Mouse (Mus musculus): ENCODE data around the gene Mtrf1l. TPM values are rescaled to one million over a fixed set of nuclear protein-coding genes. Genes with fewer than 3 reads are reported as not detected.

Mtrf1l gene
- total and polyA plus RNA-seq, 3 experiments = 5.6 to 12.4 (median 8.8) TPM

- no peaks in the 10 kb centered on the region for H3K27me3 ChIP-seq (replicated peaks)
- no peak for TF ChIP-seq MAZ (IDR thresholded peaks at IDR 0.05; ENCODE audit: low read depth, low read length)
- TF ChIP-seq RCOR1 (conservative IDR thresholded peaks at IDR 0.05; ENCODE audit: low read depth, low read length) = no peak
- TF ChIP-seq EP300 (IDR thresholded peaks at IDR 0.05; ENCODE audit: low read length) = no peak
- TF ChIP-seq NRF1 (IDR thresholded peaks at IDR 0.05; ENCODE audit: low read depth, low read length) = no peak
- no peak for TF ChIP-seq MAX (IDR thresholded peaks at IDR 0.05; ENCODE audit: low read length)
- no peak for TF ChIP-seq JUN (IDR thresholded peaks at IDR 0.05; ENCODE audit: insufficient read depth, low read depth, low read length)
- no peak for TF ChIP-seq E2F4 (IDR thresholded peaks at IDR 0.05; ENCODE audit: insufficient replicate concordance, low read depth, low read length)
- TF ChIP-seq SMC3 (IDR thresholded peaks at IDR 0.05; ENCODE audit: low read depth, low read length) = peak; percentile 54
- TF ChIP-seq ZKSCAN1 (IDR thresholded peaks at IDR 0.05; ENCODE audit: borderline replicate concordance, low read depth, low read length) = no peak
- no peak for TF ChIP-seq CHD2 (IDR thresholded peaks at IDR 0.05; ENCODE audit: low read length)
- peak in 1 of 2 experiments; percentile 74; a peak in 2 of 4 replicates for TF ChIP-seq CTCF (conservative IDR thresholded peaks at IDR 0.05 in 1 of 2, IDR thresholded peaks at IDR 0.05 in 1 of 2; ENCODE audit: low read depth in 2 of 2, low read length in 2 of 2)
- TF ChIP-seq ZMIZ1 (IDR thresholded peaks at IDR 0.05; ENCODE audit: low read depth, low read length) = no peak
- TF ChIP-seq TCF12 (IDR thresholded peaks at IDR 0.05; ENCODE audit: low read depth, low read length) = no peak
- TF ChIP-seq HCFC1 (IDR thresholded peaks at IDR 0.05; ENCODE audit: low read depth, low read length) = no peak
- TF ChIP-seq UBTF (IDR thresholded peaks at IDR 0.05; ENCODE audit: low read depth, low read length) = no peak
- TF ChIP-seq MYC (IDR thresholded peaks at IDR 0.05; ENCODE audit: low read depth, low read length) = 0 out of 2 replicates have a peak, but pooled peaks have one; percentile 19
- TF ChIP-seq ZC3H11A (IDR thresholded peaks at IDR 0.05; ENCODE audit: low read depth, low read length) = no peak
- no peak for TF ChIP-seq PAX5 (IDR thresholded peaks at IDR 0.05; ENCODE audit: low read length)
- TF ChIP-seq RAD21 (IDR thresholded peaks at IDR 0.05; ENCODE audit: low read depth, low read length) = peak; percentile 92
- peak; percentile 74 for TF ChIP-seq ZNF384 (IDR thresholded peaks at IDR 0.05; ENCODE audit: low read depth, low read length)
- no peak for TF ChIP-seq USF1 (IDR thresholded peaks at IDR 0.05; ENCODE audit: low read depth, low read length)
- TF ChIP-seq ETS1 (conservative IDR thresholded peaks at IDR 0.05; ENCODE audit: low read depth, low read length) = no peak
- no peak for TF ChIP-seq KAT2A (IDR thresholded peaks at IDR 0.05; ENCODE audit: insufficient replicate concordance, low read length)
- TF ChIP-seq IRF4 (IDR thresholded peaks at IDR 0.05; ENCODE audit: low read depth, low read length) = no peak
- 0 out of 2 replicates have a peak, but pooled peaks have one; percentile 34 for TF ChIP-seq SIN3A (IDR thresholded peaks at IDR 0.05; ENCODE audit: low read length)
- no peak for TF ChIP-seq CHD1 (IDR thresholded peaks at IDR 0.05; ENCODE audit: low read depth, low read length)
- TF ChIP-seq MXI1 (IDR thresholded peaks at IDR 0.05; ENCODE audit: low read depth, low read length) = no peak
- TF ChIP-seq POLR2A (IDR thresholded peaks at IDR 0.05; ENCODE audit: low read depth, low read length) = no peak
- no peak for TF ChIP-seq NELFE (IDR thresholded peaks at IDR 0.05; ENCODE audit: low read depth, low read length)
- TF ChIP-seq JUND (conservative IDR thresholded peaks at IDR 0.05; ENCODE audit: low read depth, low read length) = no peak
- TF ChIP-seq MEF2A (IDR thresholded peaks at IDR 0.05; ENCODE audit: borderline replicate concordance, low read depth, low read length) = no peak
- TF ChIP-seq GABPA (IDR thresholded peaks at IDR 0.05; ENCODE audit: insufficient replicate concordance, low read depth, low read length) = no peak
- TF ChIP-seq ELF1 (IDR thresholded peaks at IDR 0.05; ENCODE audit: low read depth, low read length) = no peak
- TF ChIP-seq BHLHE40 (IDR thresholded peaks at IDR 0.05; ENCODE audit: low read depth, low read length) = no peak
- no peak for TF ChIP-seq POLR2AphosphoS2 (IDR thresholded peaks at IDR 0.05; ENCODE audit: low read depth, low read length)
- no peak for TF ChIP-seq USF2 (conservative IDR thresholded peaks at IDR 0.05; ENCODE audit: low read depth, low read length)
- no peak for TF ChIP-seq MAFK (IDR thresholded peaks at IDR 0.05; ENCODE audit: insufficient replicate concordance, low read length)
- TF ChIP-seq TBP (conservative IDR thresholded peaks at IDR 0.05; ENCODE audit: low read depth, low read length) = no peak
- H3K27ac ChIP-seq (ENCODE audit: insufficient read depth, low read depth) = no peak overlapping the region
- dilution Hi-C loops (cut with MboI; ENCODE audit: extremely low pct_ligation_motif_present, extremely low pct_unique_long_range_greater_than_20kb, low sequenced_read_pairs) = no loop called here
- in situ Hi-C loops (cut with MboI; ENCODE audit: low pct_ligation_motif_present, low pct_unique_long_range_greater_than_20kb, low sequenced_read_pairs) = loop anchor here (10.0 kb wide), 1 partner anchor 52 kb away; no protein-coding TSS in a partner anchor
- peak; percentile 29 for DNase-seq (ENCODE audit: extremely low read depth)
- no peaks in the 10 kb centered on the region for H3K9me3 ChIP-seq (replicated peaks; ENCODE audit: low read length)
- H3K4me2 ChIP-seq (ENCODE audit: insufficient read depth, low read depth, poor library complexity, severe bottlenecking) = no peak overlapping the region
- no peaks in the 10 kb centered on the region for H3K79me2 ChIP-seq (replicated peaks; ENCODE audit: control insufficient read depth, extremely low read depth, insufficient read depth, poor library complexity, severe bottlenecking)
- H3K4me1 ChIP-seq (ENCODE audit: control insufficient read depth in 1 of 2, insufficient read depth in 2 of 2) = no peaks in the 10 kb centered on the region
- H3K9ac ChIP-seq (ENCODE audit: insufficient read depth, low read depth) = no peak overlapping the region
- no peak overlapping the region for H3K4me3 ChIP-seq (replicated peaks in 1 of 3; ENCODE audit: low read depth in 2 of 3, low read length in 2 of 3, poor library complexity in 1 of 3)
- no peaks in the 10 kb centered on the region for H3K36me3 ChIP-seq (replicated peaks in 1 of 2; ENCODE audit: control insufficient read depth in 1 of 2, insufficient read depth in 1 of 2, low read length in 1 of 2)
Observed at GRCm38 (mm10) chr10:5846939-5847338, 23.2 kb upstream of the Mtrf1l start.

Data from CH12.LX (cell line).